In genomic region chr11:114284820-114285666, GRCm38 (mm10) we compare ENCODE assay signal across 11 mouse cellular contexts.
DNase-seq lines count a peak whose midpoint lies in the region; ATAC-seq lines count a peak whose summit lies in the region.
"Had no signal": no experiment of that assay in that cellular context is flagged by ENCODE, and none has a peak within 500 bp of the region (broad histone marks: within the 10 kb centered on the region; RNA-seq: fewer than 3 reads in every experiment).

No protein-coding gene starts in this region.

- WGBS in hindbrain, embryonic 10.5 days = 84% methylated on average over 20 of the region's 20 CpGs
- 78% methylated on average over 20 of the region's 20 CpGs for WGBS in hindbrain, embryonic 11.5 days
- WGBS in hindbrain, embryonic 13.5 days = 65% methylated on average over 20 of the region's 20 CpGs

- no peak overlapping the region for H3K4me3 ChIP-seq in hindbrain, embryonic 10.5 days
- H3K4me3 ChIP-seq in hindbrain, embryonic 11.5 days (ENCODE audit: low read depth, low read length) = no peak overlapping the region
- no peak overlapping the region for H3K4me3 ChIP-seq in hindbrain, embryonic 13.5 days

- no peak for ATAC-seq in hindbrain, embryonic 11.5 days (ENCODE audit: low FRiP score)
- ATAC-seq in hindbrain, embryonic 13.5 days (ENCODE audit: low FRiP score) = peak; percentile 31; the same call in 1 of the 2 replicates

- H3K9ac ChIP-seq in hindbrain, embryonic 11.5 days (ENCODE audit: low read depth, low read length) = no peak overlapping the region
- peak overlapping the region; percentile 35 for H3K9ac ChIP-seq in hindbrain, embryonic 13.5 days

- DNase-seq in hindbrain, embryonic 10.5 days (ENCODE audit: low spot score) = no peak
- DNase-seq in hindbrain, embryonic 11.5 days (ENCODE audit: low spot score) = no peak
- DNase-seq in layer of hippocampus, postnatal 36 days = peak; percentile 67 to 68
- peak; percentile 32 for DNase-seq in right cerebral cortex, postnatal 14 days
- DNase-seq in cerebellum, postnatal 36 days = no peak
- DNase-seq in ovary, postnatal 10 days (ENCODE audit: low spot score) = no peak
- no peak for DNase-seq in lung, postnatal 4 days
- DNase-seq: kidney, postnatal 36 days; retina, postnatal 1 day had no signal

- H3K36me3 ChIP-seq in hindbrain, embryonic 10.5 days = no peaks in the 10 kb centered on the region
- no peaks in the 10 kb centered on the region for H3K36me3 ChIP-seq in hindbrain, embryonic 11.5 days (ENCODE audit: control insufficient read depth, insufficient read depth, low read length)
- H3K36me3 ChIP-seq in hindbrain, embryonic 13.5 days = no peaks in the 10 kb centered on the region

- H3K4me2 ChIP-seq in hindbrain, embryonic 11.5 days (replicated peaks; ENCODE audit: low read depth, low read length) = no peak overlapping the region
- no peak overlapping the region for H3K4me2 ChIP-seq in hindbrain, embryonic 13.5 days

- H3K27ac ChIP-seq in hindbrain, embryonic 10.5 days = peak overlapping the region; percentile 43; the same call in 1 of the 2 replicates
- no peak overlapping the region for H3K27ac ChIP-seq in hindbrain, embryonic 11.5 days (ENCODE audit: low read depth, low read length)
- peak overlapping the region; percentile 71 for H3K27ac ChIP-seq in hindbrain, embryonic 13.5 days
- H3K27ac ChIP-seq: stomach, postnatal 0 days had no signal

- no peaks in the 10 kb centered on the region for H3K27me3 ChIP-seq in hindbrain, embryonic 10.5 days (ENCODE audit: insufficient read depth, poor library complexity, severe bottlenecking)
- H3K27me3 ChIP-seq in hindbrain, embryonic 11.5 days (ENCODE audit: control insufficient read depth, insufficient read depth, low read length) = no peaks in the 10 kb centered on the region
- H3K27me3 ChIP-seq in hindbrain, embryonic 13.5 days = no peaks in the 10 kb centered on the region

- no peaks in the 10 kb centered on the region for H3K9me3 ChIP-seq in hindbrain, embryonic 10.5 days
- H3K9me3 ChIP-seq in hindbrain, embryonic 11.5 days (ENCODE audit: control insufficient read depth, low read length) = no peaks in the 10 kb centered on the region
- H3K9me3 ChIP-seq in hindbrain, embryonic 13.5 days = no peaks in the 10 kb centered on the region

- H3K4me1 ChIP-seq in hindbrain, embryonic 10.5 days (replicated peaks) = peaks cover 29% of the 10 kb centered on the region
- H3K4me1 ChIP-seq in hindbrain, embryonic 11.5 days (replicated peaks; ENCODE audit: control insufficient read depth, insufficient read depth, low read length) = no peaks in the 10 kb centered on the region; the same call in 1 of the 2 replicates
- peaks cover 42% of the 10 kb centered on the region for H3K4me1 ChIP-seq in hindbrain, embryonic 13.5 days (replicated peaks)

Comparison
In these comparisons a context has a peak if more than half of its experiments do, and no peak if none do; other contexts are left out.
1. DNase-seq: peak in layer of hippocampus, postnatal 36 days (2 of 2) and right cerebral cortex, postnatal 14 days (single experiment); none in hindbrain, embryonic 10.5 days (single experiment), hindbrain, embryonic 11.5 days (single experiment), cerebellum, postnatal 36 days (0 of 2), ovary, postnatal 10 days (single experiment) and lung, postnatal 4 days (0 of 2).